Mouse (Mus musculus): ENCODE measurements around the gene Erc2. TPM values are rescaled to one million over a fixed set of nuclear protein-coding genes. Genes with fewer than 3 reads are reported as not detected.

The Erc2 gene
- total RNA-seq, 2 experiments from 2014 or later, result 0.36 to 0.41 TPM

- Histone ChIP-seq H3K4me3 (no peak overlapping the region), H3K27ac (no peak overlapping the region)
- no peak for TF ChIP-seq CTCF (IDR thresholded peaks at IDR 0.05)
- DNase-seq, result no peak
- intact Hi-C loops (cut with DNase I), result no loop called here
Observed at GRCm38 (mm10) chr14:27674096-27674495, 51.9 kb downstream of the Erc2 start.

- intact Hi-C loops (cut with DNase I), result no loop called here
- no peak for TF ChIP-seq CTCF (IDR thresholded peaks at IDR 0.05)
- no peak overlapping the region for H3K4me3 ChIP-seq
- DNase-seq, result no peak
- H3K27ac ChIP-seq, result no peak overlapping the region
Observed at GRCm38 (mm10) chr14:27674561-27674960, 52.3 kb downstream of the Erc2 start.

- intact Hi-C loops (cut with DNase I), result no loop called here
- no peak overlapping the region for H3K27ac ChIP-seq
- DNase-seq, result no peak
- H3K4me3 ChIP-seq, result no peak overlapping the region
- no peak for TF ChIP-seq CTCF (IDR thresholded peaks at IDR 0.05)
Observed at GRCm38 (mm10) chr14:27675071-27675470, 52.8 kb downstream of the Erc2 start.

- DNase-seq, result no peak
- intact Hi-C loops (cut with DNase I), result no loop called here
- H3K27ac ChIP-seq, result no peak overlapping the region
- TF ChIP-seq CTCF (IDR thresholded peaks at IDR 0.05), result no peak
- no peak overlapping the region for H3K4me3 ChIP-seq
Observed at GRCm38 (mm10) chr14:27682368-27683052, 60.3 kb downstream of the Erc2 start.

GRCm38 (mm10) chr14:27695781-27696180 is 73.6 kb downstream of the Erc2 start:
- TF ChIP-seq CTCF (IDR thresholded peaks at IDR 0.05), result no peak
- H3K4me3 ChIP-seq, result no peak overlapping the region
- intact Hi-C loops (cut with DNase I), result no loop called here
- H3K27ac ChIP-seq, result no peak overlapping the region
- DNase-seq, result no peak

- intact Hi-C loops (cut with DNase I), result no loop called here
- no peak for TF ChIP-seq CTCF (IDR thresholded peaks at IDR 0.05)
- DNase-seq, result no peak
- Histone ChIP-seq H3K27ac (no peak overlapping the region), H3K4me3 (no peak overlapping the region)
Observed at GRCm38 (mm10) chr14:27717364-27717763, 95.1 kb downstream of the Erc2 start.

GRCm38 (mm10) chr14:27719601-27720000 is 97.4 kb downstream of the Erc2 start:
- no peak for DNase-seq
- no peak for TF ChIP-seq CTCF (IDR thresholded peaks at IDR 0.05)
- H3K4me3 ChIP-seq, result no peak overlapping the region
- intact Hi-C loops (cut with DNase I), result no loop called here
- no peak overlapping the region for H3K27ac ChIP-seq

GRCm38 (mm10) chr14:27720944-27721343 is 98.7 kb downstream of the Erc2 start:
- intact Hi-C loops (cut with DNase I), result no loop called here
- no peak for TF ChIP-seq CTCF (IDR thresholded peaks at IDR 0.05)
- no peak for DNase-seq
- Histone ChIP-seq H3K4me3 (no peak overlapping the region), H3K27ac (no peak overlapping the region)

- no peak overlapping the region for H3K4me3 ChIP-seq
- intact Hi-C loops (cut with DNase I), result no loop called here
- H3K27ac ChIP-seq, result no peak overlapping the region
- no peak for DNase-seq
- no peak for TF ChIP-seq CTCF (IDR thresholded peaks at IDR 0.05)
Observed at GRCm38 (mm10) chr14:27721759-27722158, 99.5 kb downstream of the Erc2 start.

- no peak overlapping the region for H3K4me3 ChIP-seq
- intact Hi-C loops (cut with DNase I), result no loop called here
Observed at GRCm38 (mm10) chr14:27727541-27727940, 105.3 kb downstream of the Erc2 start.

GRCm38 (mm10) chr14:27731086-27731485 is 108.9 kb downstream of the Erc2 start:
- Histone ChIP-seq H3K27ac (no peak overlapping the region), H3K4me3 (no peak overlapping the region)
- DNase-seq, result no peak
- no peak for TF ChIP-seq CTCF (IDR thresholded peaks at IDR 0.05)
- intact Hi-C loops (cut with DNase I), result no loop called here

More at GRCm38 (mm10) chr14:27727541-27727940, 105.3 kb downstream of the Erc2 start:
- no peak for TF ChIP-seq CTCF (IDR thresholded peaks at IDR 0.05)
- no peak overlapping the region for H3K27ac ChIP-seq
- no peak for DNase-seq

GRCm38 (mm10) chr14:27739436-27739835 is 117.2 kb downstream of the Erc2 start:
- intact Hi-C loops (cut with DNase I), result no loop called here
- TF ChIP-seq CTCF (IDR thresholded peaks at IDR 0.05), result no peak
- Histone ChIP-seq H3K27ac (no peak overlapping the region), H3K4me3 (no peak overlapping the region)
- DNase-seq, result no peak

GRCm38 (mm10) chr14:27741248-27741916 is 119.2 kb downstream of the Erc2 start:
- peak; percentile 74 for TF ChIP-seq CTCF (IDR thresholded peaks at IDR 0.05)
- Histone ChIP-seq H3K27ac (no peak overlapping the region), H3K4me3 (no peak overlapping the region)
- peak; percentile 50 for DNase-seq
- intact Hi-C loops (cut with DNase I), result loop anchor here (1.0 kb wide), 1 partner anchor 145 kb away; no protein-coding TSS in a partner anchor

- no peak for TF ChIP-seq CTCF (IDR thresholded peaks at IDR 0.05)
- no peak for DNase-seq
- Histone ChIP-seq H3K27ac (no peak overlapping the region), H3K4me3 (no peak overlapping the region)
- intact Hi-C loops (cut with DNase I), result no loop called here
Observed at GRCm38 (mm10) chr14:27754340-27754739, 132.1 kb downstream of the Erc2 start.

Data from gastrocnemius, adult 2 months (tissue).